Mouse (Mus musculus) heart, embryonic 12.5 days (tissue): ENCODE data around the gene Fam234b. TPM values are rescaled to one million over a fixed set of nuclear protein-coding genes. Genes with fewer than 3 reads are reported as not detected.

Experiments
- ATAC-seq: fragments of 200-750 bp; cut with Nextera tagmentation; 2 replicates; pipeline ENCODE4 v1.8.0; 2017; ENCODE audit warnings: moderate TSS enrichment, moderate library complexity; ENCODE audit not compliant: insufficient number of reproducible peaks, low FRiP score
- H3K27ac ChIP-seq: fragments of 300-500 bp; sonication (generic); 2 replicates; pipeline ENCODE4 v1.5.1; 2016; ENCODE audit warnings: mild to moderate bottlenecking, moderate library complexity; ENCODE audit not compliant: poor library complexity, severe bottlenecking
- H3K27me3 ChIP-seq: fragments of 300-500 bp; sonication (generic); replicated peaks from 2 replicates; pipeline ENCODE4 v1.6.1; 2016; ENCODE audit warnings: mild to moderate bottlenecking, moderate library complexity
- H3K36me3 ChIP-seq: fragments of 300-500 bp; sonication (generic); 2 replicates; pipeline ENCODE4 v1.6.1; 2016; ENCODE audit warnings: mild to moderate bottlenecking, moderate library complexity
- H3K4me1 ChIP-seq: fragments of 300-500 bp; sonication (generic); replicated peaks from 2 replicates; pipeline ENCODE4 v1.6.1; 2016; ENCODE audit warnings: mild to moderate bottlenecking
- H3K4me2 ChIP-seq: fragments of 300-500 bp; sonication (generic); 2 replicates; pipeline ENCODE4 v1.6.1; 2016; ENCODE audit warnings: mild to moderate bottlenecking, moderate library complexity
- H3K4me3 ChIP-seq: fragments of 300-500 bp; sonication (generic); 2 replicates; pipeline ENCODE4 v1.5.1; 2016; ENCODE audit warnings: mild to moderate bottlenecking
- H3K9ac ChIP-seq: fragments of 300-500 bp; sonication (generic); 2 replicates; pipeline ENCODE4 v1.6.1; 2016; ENCODE audit warnings: mild to moderate bottlenecking, moderate library complexity
- H3K9me3 ChIP-seq: fragments of 300-500 bp; sonication (generic); replicated peaks from 2 replicates; pipeline ENCODE4 v1.6.1; 2016; ENCODE audit warnings: mild to moderate bottlenecking, moderate library complexity
- WGBS: fragments of 180-500 bp; shearing (Covaris S2); methylation state at CpG from one replicate; pipeline ENCODE4 v1.1.7; 2016; 5-methylcytosine and 5-hydroxymethylcytosine counted together
- polyA plus RNA-seq: library from polyadenylated mRNA; unstranded; fragments of >200 nt; fragmentation: Nextera tagmentation; extraction: Ambion mirVana; gene quantifications from 2 replicates; pipeline ENCODE4 v1.2.1, GENCODE M21; 2016

Gene Fam234b
- polyA plus RNA-seq: 9.0 and 10.7 TPM in 2 replicates

GRCm38 (mm10) chr6:135197921-135198532 lies at the start of gene Fam234b, which contains the start of gene Hebp1:
TSS of gene Fam234b (plus strand) at chr6:135197977.
TSS of gene Hebp1 (minus strand) at chr6:135198022.
- WGBS: under 1% methylated on average over 52 of the region's 52 CpGs
- Histone ChIP-seq H3K27ac (0 out of 2 replicates have a peak within 1 kb of the TSS, but pooled peaks have one; percentile 5), H3K36me3 (no peaks in the 10 kb centered on the region), H3K9ac (peak within 1 kb of the TSS; percentile 85), H3K4me2 (peak within 1 kb of the TSS; percentile 88), H3K4me1 (peaks cover 22% of the 10 kb centered on the region; the same call in 1 of the 2 replicates), H3K9me3 (0 out of 2 replicates have a peak, but pooled peaks cover 4% of the 10 kb centered on the region), H3K4me3 (peak within 1 kb of the TSS; percentile 80), H3K27me3 (0 out of 2 replicates have a peak, but pooled peaks cover 5% of the 10 kb centered on the region)
- ATAC-seq: peak; percentile 88

DNA sequence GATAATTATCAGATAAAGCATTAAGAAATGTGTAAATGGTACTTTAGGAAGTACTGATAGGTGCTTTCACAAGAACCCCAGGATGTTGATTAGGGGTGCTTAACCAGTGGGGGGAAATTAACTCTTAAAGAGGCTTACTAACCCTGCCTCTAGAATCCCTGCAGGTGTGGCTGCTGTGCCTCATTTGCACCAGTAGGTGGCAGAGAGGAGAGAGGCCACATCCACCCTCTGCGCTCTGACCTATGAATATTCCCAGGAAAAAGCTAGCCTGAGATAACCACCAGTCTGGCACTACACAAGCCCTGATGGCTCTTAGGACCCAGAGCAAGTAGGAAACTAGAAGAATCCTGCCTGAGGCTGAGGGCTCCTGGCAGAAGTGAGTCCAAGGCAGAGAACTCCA lies 49.3 kb upstream of the Fam234b start:
- no peak for ATAC-seq
- H3K9ac ChIP-seq: no peak overlapping the region
- no peak overlapping the region for H3K27ac ChIP-seq
- H3K4me2 ChIP-seq: no peak overlapping the region
- H3K4me3 ChIP-seq: no peak overlapping the region
- 0 out of 2 replicates have a peak, but pooled peaks cover 6% of the 10 kb centered on the region for H3K27me3 ChIP-seq
- 37% methylated on average over 1 of the region's 1 CpGs for WGBS
- H3K4me1 ChIP-seq: no peaks in the 10 kb centered on the region
- peaks cover 12% of the 10 kb centered on the region for H3K36me3 ChIP-seq
- H3K9me3 ChIP-seq: no peaks in the 10 kb centered on the region

DNA sequence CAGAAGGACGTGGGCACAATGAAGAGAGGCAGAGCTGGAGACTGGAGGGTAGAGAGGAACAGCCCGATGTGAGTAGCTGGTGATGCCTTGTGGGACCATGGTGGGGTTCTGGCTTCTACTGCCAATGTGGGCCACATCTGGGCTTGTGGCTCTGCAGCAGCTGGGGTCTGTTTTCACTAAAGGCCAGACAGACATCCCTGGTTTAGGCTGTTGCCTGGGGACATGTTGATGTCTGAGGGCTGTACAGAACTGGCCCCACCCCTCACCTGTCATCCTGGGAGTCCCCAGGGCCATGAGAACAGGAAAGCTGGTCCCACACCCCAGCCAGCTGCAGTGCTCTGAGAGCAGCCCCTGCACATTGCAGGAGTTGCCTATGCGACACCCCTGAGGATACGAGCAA lies 48.6 kb upstream of the Fam234b start:
- no peaks in the 10 kb centered on the region for H3K4me1 ChIP-seq
- H3K4me2 ChIP-seq: no peak overlapping the region
- WGBS: 76% methylated on average over 4 of the region's 4 CpGs
- peaks cover 14% of the 10 kb centered on the region for H3K36me3 ChIP-seq
- no peak overlapping the region for H3K4me3 ChIP-seq
- 0 out of 2 replicates have a peak, but pooled peaks cover 6% of the 10 kb centered on the region for H3K27me3 ChIP-seq
- H3K9ac ChIP-seq: no peak overlapping the region
- ATAC-seq: peak; percentile 23; the same call in 1 of the 2 replicates
- no peaks in the 10 kb centered on the region for H3K9me3 ChIP-seq
- H3K27ac ChIP-seq: no peak overlapping the region

DNA sequence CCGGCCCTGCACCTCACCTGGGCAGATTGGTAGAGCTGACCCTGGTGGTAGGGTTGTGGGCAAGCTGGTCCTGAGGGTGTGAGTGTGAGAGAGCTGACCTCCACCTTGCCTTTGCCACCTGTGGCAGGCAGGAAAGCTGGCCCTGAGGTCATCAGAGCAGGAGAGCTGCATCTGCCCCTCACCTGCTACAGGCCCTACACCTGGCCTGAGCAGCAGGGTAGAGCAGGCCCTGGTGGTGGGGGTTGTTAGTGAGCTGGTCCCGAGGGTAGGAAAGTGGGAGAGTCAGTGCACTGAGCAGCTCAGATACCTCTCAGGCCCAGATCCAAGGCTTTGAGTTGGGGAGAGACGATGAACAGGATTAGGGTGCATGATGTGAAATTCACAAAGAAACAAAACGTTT lies 48.1 kb upstream of the Fam234b start:
- no peaks in the 10 kb centered on the region for H3K4me1 ChIP-seq
- no peaks in the 10 kb centered on the region for H3K9me3 ChIP-seq
- no peak overlapping the region for H3K9ac ChIP-seq
- no peak overlapping the region for H3K4me2 ChIP-seq
- peak; percentile 30; the same call in 1 of the 2 replicates for ATAC-seq
- 0 out of 2 replicates have a peak, but pooled peaks cover 6% of the 10 kb centered on the region for H3K27me3 ChIP-seq
- H3K4me3 ChIP-seq: no peak overlapping the region
- 75% methylated on average over 4 of the region's 4 CpGs for WGBS
- no peak overlapping the region for H3K27ac ChIP-seq
- H3K36me3 ChIP-seq: peaks cover 14% of the 10 kb centered on the region

DNA sequence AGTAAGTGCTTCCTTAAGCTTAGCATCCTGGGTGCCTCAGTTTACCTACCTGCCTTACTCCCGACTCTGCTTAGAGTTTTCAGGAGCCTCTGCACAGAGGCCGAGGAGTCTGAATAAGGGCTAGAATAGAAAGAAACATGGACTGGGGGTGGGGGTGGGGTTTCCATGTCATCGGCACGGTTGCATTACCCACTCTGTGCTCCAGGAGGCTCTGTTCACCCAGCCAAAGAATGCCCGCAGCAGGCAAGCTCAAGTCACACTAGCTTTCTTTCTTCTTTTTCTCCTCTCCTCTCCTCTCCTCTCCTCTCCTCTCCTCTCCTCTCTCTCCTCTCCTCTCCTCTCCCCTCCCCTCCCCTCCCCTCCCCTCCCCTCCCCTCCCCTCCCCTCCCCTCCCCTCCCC lies 47.5 kb upstream of the Fam234b start:
- ATAC-seq: no peak
- H3K4me3 ChIP-seq: no peak overlapping the region
- 31% methylated on average over 5 of the region's 5 CpGs for WGBS
- peaks cover 14% of the 10 kb centered on the region for H3K36me3 ChIP-seq
- H3K4me1 ChIP-seq: no peaks in the 10 kb centered on the region
- H3K27ac ChIP-seq: no peak overlapping the region
- no peak overlapping the region for H3K4me2 ChIP-seq
- H3K9ac ChIP-seq: no peak overlapping the region
- H3K9me3 ChIP-seq: no peaks in the 10 kb centered on the region
- 0 out of 2 replicates have a peak, but pooled peaks cover 6% of the 10 kb centered on the region for H3K27me3 ChIP-seq

DNA sequence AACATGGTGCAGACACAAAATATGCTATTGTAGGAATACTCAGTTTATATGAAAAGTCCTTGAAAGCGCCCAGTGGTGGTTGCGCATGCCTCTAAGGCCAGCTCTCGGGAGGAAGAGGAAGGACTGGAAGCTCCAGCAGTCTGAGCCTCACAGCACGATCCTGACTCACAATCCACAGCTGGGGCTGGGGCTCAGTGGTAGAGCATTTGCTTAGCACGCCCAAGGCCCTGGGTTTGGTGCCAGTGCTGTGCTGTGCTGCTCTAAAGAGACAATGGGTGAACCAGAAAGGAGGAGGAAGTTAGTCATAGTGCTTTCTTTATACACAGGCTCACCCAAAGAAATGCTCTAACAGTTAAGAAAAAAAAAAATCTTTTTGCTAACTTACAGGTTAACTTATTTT lies 44.1 kb upstream of the Fam234b start:
- Histone ChIP-seq H3K4me1 (peaks cover 16% of the 10 kb centered on the region), H3K27me3 (0 out of 2 replicates have a peak, but pooled peaks cover 6% of the 10 kb centered on the region), H3K9me3 (no peaks in the 10 kb centered on the region), H3K4me2 (no peak overlapping the region), H3K9ac (no peak overlapping the region), H3K4me3 (no peak overlapping the region), H3K36me3 (peaks cover 11% of the 10 kb centered on the region), H3K27ac (no peak overlapping the region)
- WGBS: 77% methylated on average over 5 of the region's 5 CpGs
- no peak for ATAC-seq

DNA sequence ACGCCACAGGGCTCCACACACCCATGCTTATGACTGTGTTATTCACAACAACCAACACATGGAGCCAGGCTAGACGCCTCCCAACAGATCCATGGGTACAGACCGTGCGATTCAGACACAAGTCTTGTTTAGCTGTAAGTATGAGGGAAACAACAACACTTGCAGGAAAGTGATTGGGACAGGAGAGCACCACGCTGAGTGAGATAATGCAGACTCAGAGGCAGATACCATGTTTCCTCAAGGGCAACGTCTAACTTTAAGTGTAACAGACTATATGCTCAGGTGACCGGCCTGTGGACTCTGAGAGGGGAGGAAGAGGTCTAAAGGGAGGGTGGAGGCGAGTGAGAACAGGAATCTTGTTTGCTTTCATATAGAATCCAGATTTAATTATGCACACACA lies 41.2 kb upstream of the Fam234b start:
- Histone ChIP-seq H3K4me1 (peaks cover 16% of the 10 kb centered on the region), H3K36me3 (peaks cover 11% of the 10 kb centered on the region), H3K27me3 (no peaks in the 10 kb centered on the region), H3K27ac (no peak overlapping the region), H3K9me3 (no peaks in the 10 kb centered on the region), H3K4me2 (0 out of 2 replicates have a peak overlapping the region, but pooled peaks have one; percentile 29), H3K4me3 (no peak overlapping the region), H3K9ac (no peak overlapping the region)
- WGBS: 46% methylated on average over 8 of the region's 8 CpGs
- ATAC-seq: no peak

DNA sequence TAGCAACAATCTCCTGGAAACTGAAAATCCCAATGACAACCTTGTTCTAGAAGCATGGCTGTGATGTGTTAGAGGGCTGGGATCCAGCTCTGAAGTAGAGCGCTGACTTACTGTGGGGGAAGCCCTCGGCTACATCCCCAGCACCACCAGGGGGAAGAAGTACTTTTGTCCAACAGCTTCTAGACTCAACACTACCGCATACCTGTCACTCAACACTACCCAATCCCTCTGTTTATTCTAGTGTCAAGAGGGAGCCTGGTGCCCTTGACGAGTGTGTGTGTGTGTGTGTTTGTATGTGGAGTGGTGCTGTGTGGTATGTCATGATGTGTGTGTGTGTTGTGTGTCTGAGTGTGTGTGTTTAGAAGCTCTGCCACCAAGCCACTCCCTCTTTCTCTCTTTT lies 40.3 kb upstream of the Fam234b start:
- Histone ChIP-seq H3K9ac (no peak overlapping the region), H3K4me1 (peaks cover 19% of the 10 kb centered on the region), H3K4me2 (no peak overlapping the region), H3K9me3 (no peaks in the 10 kb centered on the region), H3K36me3 (peaks cover 10% of the 10 kb centered on the region), H3K27ac (no peak overlapping the region), H3K4me3 (no peak overlapping the region), H3K27me3 (no peaks in the 10 kb centered on the region)
- peak; percentile 49; the same call in 1 of the 2 replicates for ATAC-seq
- WGBS: 44% methylated on average over 4 of the region's 4 CpGs

DNA sequence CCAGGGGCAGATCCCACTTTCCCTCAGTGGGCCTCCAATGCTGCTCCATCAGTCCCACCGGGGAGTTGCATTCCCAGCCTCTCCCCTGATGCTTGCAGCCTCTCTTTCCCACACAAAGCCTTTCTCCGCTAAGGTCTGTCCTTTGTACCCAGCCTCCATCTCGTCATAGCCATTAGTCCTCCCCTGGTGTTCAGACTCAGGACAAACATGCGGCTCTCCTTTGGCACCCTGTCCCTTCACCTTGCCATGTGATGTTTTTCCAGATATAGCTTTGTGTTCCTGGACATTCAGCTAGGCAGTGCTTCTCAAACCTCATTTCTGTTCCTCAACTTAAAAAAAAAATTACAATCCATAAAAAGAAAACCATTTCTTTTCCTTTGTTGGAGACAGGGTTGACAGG lies 39.3 kb upstream of the Fam234b start:
- Histone ChIP-seq H3K4me2 (no peak overlapping the region), H3K9me3 (no peaks in the 10 kb centered on the region), H3K27ac (no peak overlapping the region), H3K36me3 (peaks cover 2% of the 10 kb centered on the region; the same call in 1 of the 2 replicates), H3K9ac (no peak overlapping the region), H3K27me3 (no peaks in the 10 kb centered on the region), H3K4me1 (peaks cover 27% of the 10 kb centered on the region), H3K4me3 (no peak overlapping the region)
- ATAC-seq: no peak
- WGBS: 73% methylated on average over 4 of the region's 4 CpGs

DNA sequence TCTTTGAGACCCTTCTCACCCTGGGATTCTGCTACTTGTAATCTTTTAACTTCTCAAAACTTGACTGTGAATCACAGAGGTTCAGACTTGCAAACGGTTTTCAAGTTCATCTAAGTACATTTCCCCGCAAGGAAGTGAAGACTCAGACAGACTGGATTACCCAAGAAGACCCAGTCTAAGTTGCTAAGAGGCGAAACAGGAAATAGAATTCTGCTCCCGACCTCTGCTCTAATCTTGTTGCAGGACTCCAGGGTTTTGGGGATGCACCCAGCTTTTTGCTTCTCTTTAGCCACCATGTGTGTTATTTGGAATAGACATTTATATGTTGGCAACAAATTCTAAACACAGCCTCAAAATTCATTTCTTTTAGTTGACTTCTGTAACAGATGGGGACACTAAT lies 36.4 kb upstream of the Fam234b start:
- Histone ChIP-seq H3K9ac (no peak overlapping the region), H3K36me3 (no peaks in the 10 kb centered on the region), H3K9me3 (no peaks in the 10 kb centered on the region), H3K27me3 (0 out of 2 replicates have a peak, but pooled peaks cover 5% of the 10 kb centered on the region), H3K27ac (no peak overlapping the region), H3K4me2 (no peak overlapping the region), H3K4me3 (no peak overlapping the region), H3K4me1 (peaks cover 36% of the 10 kb centered on the region)
- 56% methylated on average over 4 of the region's 4 CpGs for WGBS
- ATAC-seq: no peak

- no peak overlapping the region for H3K4me2 ChIP-seq
- H3K27ac ChIP-seq: peak overlapping the region; percentile 69; the same call in 1 of the 2 replicates
- no peak overlapping the region for H3K4me3 ChIP-seq
- peaks cover 27% of the 10 kb centered on the region for H3K4me1 ChIP-seq
- WGBS: 89% methylated on average over 3 of the region's 3 CpGs
- H3K27me3 ChIP-seq: 0 out of 2 replicates have a peak, but pooled peaks cover 6% of the 10 kb centered on the region
- no peaks in the 10 kb centered on the region for H3K9me3 ChIP-seq
- ATAC-seq: no peak
- H3K9ac ChIP-seq: no peak overlapping the region
- H3K36me3 ChIP-seq: no peaks in the 10 kb centered on the region
Observed at GRCm38 (mm10) chr6:135162311-135162710, 35.5 kb upstream of the Fam234b start.
